Mouse (Mus musculus): ENCODE results near the gene Fuk. TPM values are rescaled to one million over a fixed set of nuclear protein-coding genes. Genes with fewer than 3 reads are reported as not detected.

Fuk gene
- polyA plus RNA-seq, 1 experiment from 2014 or later, result 10.4 TPM

GRCm38 (mm10) chr8:110846405-110847170 lies 55.7 kb downstream of the Fuk start, which contains the start of the genes Cog4 and Sf3b3:
TSS of gene Cog4 (plus strand) at chr8:110846600.
TSS of gene Sf3b3 (minus strand) at chr8:110846787.
- Histone ChIP-seq H3K27me3 (ENCODE audit: control insufficient read depth, insufficient read depth, low read length) (no peaks in the 10 kb centered on the region), H3K36me3 (ENCODE audit: control insufficient read depth, insufficient read depth, low read length) (peaks cover 48% of the 10 kb centered on the region), H3K4me3 (ENCODE audit: low read length) (peak within 1 kb of the TSS; percentile 92), H3K4me1 (ENCODE audit: control insufficient read depth, insufficient read depth, low read length) (peaks cover 18% of the 10 kb centered on the region), H3K9me3 (ENCODE audit: control insufficient read depth, low read length) (no peaks in the 10 kb centered on the region), H3K9ac (ENCODE audit: low read depth, low read length) (peak within 1 kb of the TSS; percentile 94), H3K27ac (ENCODE audit: low read depth, low read length) (peak within 1 kb of the TSS; percentile 94), H3K4me2 (replicated peaks; ENCODE audit: low read depth, low read length) (peak within 1 kb of the TSS; percentile 82)
- peak; percentile 91 for ATAC-seq (ENCODE audit: low FRiP score, low TSS enrichment)
- WGBS, result under 1% methylated on average over 53 of the region's 53 CpGs

- Histone ChIP-seq H3K4me1 (ENCODE audit: control insufficient read depth, insufficient read depth, low read length) (peaks cover 18% of the 10 kb centered on the region), H3K9ac (ENCODE audit: low read depth, low read length) (peak overlapping the region; percentile 94), H3K9me3 (ENCODE audit: control insufficient read depth, low read length) (no peaks in the 10 kb centered on the region), H3K27me3 (ENCODE audit: control insufficient read depth, insufficient read depth, low read length) (no peaks in the 10 kb centered on the region), H3K36me3 (ENCODE audit: control insufficient read depth, insufficient read depth, low read length) (peaks cover 48% of the 10 kb centered on the region), H3K4me2 (replicated peaks; ENCODE audit: low read depth, low read length) (peak overlapping the region; percentile 82), H3K4me3 (ENCODE audit: low read length) (peak overlapping the region; percentile 92), H3K27ac (ENCODE audit: low read depth, low read length) (peak overlapping the region; percentile 94)
- 0 out of 2 replicates have a peak, but pooled peaks have one; percentile 7 for ATAC-seq (ENCODE audit: low FRiP score, low TSS enrichment)
- 4% methylated on average over 17 of the region's 17 CpGs for WGBS
These were observed 56.4 kb downstream of the Fuk start for GRCm38 (mm10) chr8:110845821-110846404.

GRCm38 (mm10) chr8:110844941-110845340 lies 57.3 kb downstream of the Fuk start:
- no peak for ATAC-seq (ENCODE audit: low FRiP score, low TSS enrichment)
- no peak overlapping the region for H3K27ac ChIP-seq (ENCODE audit: low read depth, low read length)
- peaks cover 18% of the 10 kb centered on the region for H3K4me1 ChIP-seq (ENCODE audit: control insufficient read depth, insufficient read depth, low read length)
- H3K9ac ChIP-seq (ENCODE audit: low read depth, low read length), result no peak overlapping the region; the same call in 1 of the 2 replicates
- H3K4me2 ChIP-seq (replicated peaks; ENCODE audit: low read depth, low read length), result peak overlapping the region; percentile 82
- WGBS, result 76% methylated on average over 3 of the region's 3 CpGs
- peaks cover 48% of the 10 kb centered on the region for H3K36me3 ChIP-seq (ENCODE audit: control insufficient read depth, insufficient read depth, low read length)
- no peaks in the 10 kb centered on the region for H3K9me3 ChIP-seq (ENCODE audit: control insufficient read depth, low read length)
- no peaks in the 10 kb centered on the region for H3K27me3 ChIP-seq (ENCODE audit: control insufficient read depth, insufficient read depth, low read length)
- peak overlapping the region; percentile 92 for H3K4me3 ChIP-seq (ENCODE audit: low read length)

- Histone ChIP-seq H3K4me3 (ENCODE audit: low read length) (no peak overlapping the region), H3K36me3 (ENCODE audit: control insufficient read depth, insufficient read depth, low read length) (peaks cover 63% of the 10 kb centered on the region), H3K4me2 (replicated peaks; ENCODE audit: low read depth, low read length) (no peak overlapping the region), H3K9ac (ENCODE audit: low read depth, low read length) (no peak overlapping the region), H3K27ac (ENCODE audit: low read depth, low read length) (no peak overlapping the region), H3K9me3 (ENCODE audit: control insufficient read depth, low read length) (no peaks in the 10 kb centered on the region), H3K4me1 (ENCODE audit: control insufficient read depth, insufficient read depth, low read length) (peaks cover 18% of the 10 kb centered on the region), H3K27me3 (ENCODE audit: control insufficient read depth, insufficient read depth, low read length) (no peaks in the 10 kb centered on the region)
- WGBS, result 88% methylated on average over 5 of the region's 5 CpGs
- ATAC-seq (ENCODE audit: low FRiP score, low TSS enrichment), result no peak
These were observed 59.1 kb downstream of the Fuk start for GRCm38 (mm10) chr8:110843207-110843606.

- ATAC-seq (ENCODE audit: low FRiP score, low TSS enrichment), result no peak
- no peaks in the 10 kb centered on the region for H3K9me3 ChIP-seq (ENCODE audit: control insufficient read depth, low read length)
- no peaks in the 10 kb centered on the region for H3K27me3 ChIP-seq (ENCODE audit: control insufficient read depth, insufficient read depth, low read length)
- no peak overlapping the region for H3K4me3 ChIP-seq (ENCODE audit: low read length)
- no peak overlapping the region for H3K4me2 ChIP-seq (replicated peaks; ENCODE audit: low read depth, low read length)
- 95% methylated on average over 3 of the region's 3 CpGs for WGBS
- peaks cover 10% of the 10 kb centered on the region; the same call in 1 of the 2 replicates for H3K4me1 ChIP-seq (ENCODE audit: control insufficient read depth, insufficient read depth, low read length)
- no peak overlapping the region for H3K9ac ChIP-seq (ENCODE audit: low read depth, low read length)
- H3K27ac ChIP-seq (ENCODE audit: low read depth, low read length), result no peak overlapping the region
- H3K36me3 ChIP-seq (ENCODE audit: control insufficient read depth, insufficient read depth, low read length), result peaks cover 74% of the 10 kb centered on the region
These were observed 60.2 kb downstream of the Fuk start for GRCm38 (mm10) chr8:110842012-110842574.

Other genes starting within 250 kb of the Fuk start
- gene Mtss1l, start 181.0 kb downstream of the Fuk start, polyA plus RNA-seq (2014; fragmentation: Nextera tagmentation; extraction: Ambion mirVana), result 11.2 and 11.4 TPM in 2 replicates
- gene Il34, start 96.6 kb downstream of the Fuk start, polyA plus RNA-seq (2014; fragmentation: Nextera tagmentation; extraction: Ambion mirVana), result 0.50 and 1.7 TPM in 2 replicates
- 40.4 and 69.3 TPM in 2 replicates for gene Cog4, start 55.9 kb downstream of the Fuk start, polyA plus RNA-seq (2014; fragmentation: Nextera tagmentation; extraction: Ambion mirVana)
- 96.9 and 180 TPM in 2 replicates for gene Sf3b3, start 55.7 kb downstream of the Fuk start, polyA plus RNA-seq (2014; fragmentation: Nextera tagmentation; extraction: Ambion mirVana)
- 12.1 and 14.3 TPM in 2 replicates for gene St3gal2, start 17.4 kb upstream of the Fuk start, polyA plus RNA-seq (2014; fragmentation: Nextera tagmentation; extraction: Ambion mirVana)
- gene Ddx19a, start 95.3 kb upstream of the Fuk start, polyA plus RNA-seq (2014; fragmentation: Nextera tagmentation; extraction: Ambion mirVana), result 12.8 and 20.1 TPM in 2 replicates
- 2.3 and 6.7 TPM in 2 replicates for gene Ddx19b, start 129.3 kb upstream of the Fuk start, polyA plus RNA-seq (2014; fragmentation: Nextera tagmentation; extraction: Ambion mirVana)
- 37.9 and 59.7 TPM in 2 replicates for gene Aars, start 130.7 kb upstream of the Fuk start, polyA plus RNA-seq (2014; fragmentation: Nextera tagmentation; extraction: Ambion mirVana)
- gene Exosc6, start 153.9 kb upstream of the Fuk start, polyA plus RNA-seq (2014; fragmentation: Nextera tagmentation; extraction: Ambion mirVana), result 53.3 and 77.3 TPM in 2 replicates
- gene Clec18a, start 189.9 kb upstream of the Fuk start, polyA plus RNA-seq (2014; fragmentation: Nextera tagmentation; extraction: Ambion mirVana), result 51.6 and 59.0 TPM in 2 replicates
- gene Pdpr, start 192.1 kb upstream of the Fuk start, polyA plus RNA-seq (2014; fragmentation: Nextera tagmentation; extraction: Ambion mirVana), result 3.9 and 8.6 TPM in 2 replicates